Mouse (Mus musculus) lung, embryonic 15.5 days (tissue): ENCODE measurements at regions not wholly inside any gene's neighbourhood (a gene's known extent, or its start where the extent isn't known, plus 50 kb on each side); places are given as distances from the start of the nearest gene placed in this dataset.
A peak's percentile ranks its signal among the peaks of the same experiment; 100 is the strongest.
"Not testable (repeated sequence)": the region's sequence is repeated elsewhere in the genome, so short reads cannot be mapped to it uniquely, and the experiment has no call there.

Experiments
- ATAC-seq: fragments of 200-750 bp; cut with Nextera tagmentation; 2 replicates; pipeline ENCODE4 v1.8.0; 2017; ENCODE audit warnings: moderate number of reproducible peaks, borderline replicate concordance; ENCODE audit not compliant: low FRiP score, low TSS enrichment; ENCODE audit errors: extremely low read depth
- H3K27ac ChIP-seq: fragments of 300-500 bp; sonication (generic); 2 replicates; pipeline ENCODE4 v1.5.1; 2015; ENCODE audit warnings: moderate library complexity, mild to moderate bottlenecking, inconsistent platforms
- H3K27me3 ChIP-seq: fragments of 300-500 bp; sonication (generic); 2 replicates; pipeline ENCODE4 v1.6.1; 2015; ENCODE audit warnings: inconsistent platforms
- H3K36me3 ChIP-seq: fragments of 300-500 bp; sonication (generic); 2 replicates; pipeline ENCODE4 v1.6.1; 2015; ENCODE audit warnings: inconsistent platforms
- H3K4me1 ChIP-seq: fragments of 300-500 bp; sonication (generic); 2 replicates; pipeline ENCODE4 v1.6.1; 2015; ENCODE audit warnings: inconsistent platforms
- H3K4me2 ChIP-seq: fragments of 300-500 bp; sonication (generic); 2 replicates; pipeline ENCODE4 v1.6.1; 2015; ENCODE audit warnings: inconsistent platforms, mild to moderate bottlenecking, moderate library complexity
- H3K4me3 ChIP-seq: fragments of 300-500 bp; sonication (generic); 2 replicates; pipeline ENCODE4 v1.5.1; 2015; ENCODE audit warnings: mild to moderate bottlenecking, inconsistent platforms
- H3K9ac ChIP-seq: fragments of 300-500 bp; sonication (generic); 2 replicates; pipeline ENCODE4 v1.6.1; 2015; ENCODE audit warnings: inconsistent platforms
- H3K9me3 ChIP-seq: fragments of 300-500 bp; sonication (generic); 2 replicates; pipeline ENCODE4 v1.6.1; 2016; ENCODE audit warnings: inconsistent platforms
- WGBS: fragments of 180-500 bp; shearing (Covaris S2); methylation state at CpG from one replicate; pipeline ENCODE4 v1.1.7; 2015; 5-methylcytosine and 5-hydroxymethylcytosine counted together

DNA sequence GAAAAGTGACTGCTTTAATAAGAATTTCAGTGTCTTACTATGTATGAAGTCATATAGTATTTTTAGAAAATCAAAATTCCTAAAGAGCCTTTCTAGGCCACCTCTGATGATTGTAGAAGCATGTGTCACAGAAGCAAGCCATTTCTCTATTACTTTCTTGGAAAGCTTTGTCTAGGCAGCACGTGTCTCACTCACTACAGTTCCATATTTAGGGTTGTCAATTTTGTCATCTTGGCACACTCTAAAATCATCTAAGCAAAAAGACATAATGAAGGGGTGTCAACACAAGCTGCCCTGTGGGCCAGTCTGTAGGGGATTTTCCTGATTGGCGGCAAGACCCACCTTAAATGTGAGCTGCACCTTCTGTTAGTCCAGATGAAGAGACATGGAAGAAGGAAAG lies 723.1 kb upstream of the Brinp1 start:
- 68% methylated on average over 2 of the region's 2 CpGs for WGBS
- Histone ChIP-seq H3K27me3 (no peaks in the 10 kb centered on the region), H3K27ac (no peak overlapping the region), H3K9me3 (no peaks in the 10 kb centered on the region), H3K4me1 (no peaks in the 10 kb centered on the region), H3K36me3 (no peaks in the 10 kb centered on the region), H3K4me3 (no peak overlapping the region), H3K9ac (no peak overlapping the region), H3K4me2 (no peak overlapping the region)
- no peak for ATAC-seq

DNA sequence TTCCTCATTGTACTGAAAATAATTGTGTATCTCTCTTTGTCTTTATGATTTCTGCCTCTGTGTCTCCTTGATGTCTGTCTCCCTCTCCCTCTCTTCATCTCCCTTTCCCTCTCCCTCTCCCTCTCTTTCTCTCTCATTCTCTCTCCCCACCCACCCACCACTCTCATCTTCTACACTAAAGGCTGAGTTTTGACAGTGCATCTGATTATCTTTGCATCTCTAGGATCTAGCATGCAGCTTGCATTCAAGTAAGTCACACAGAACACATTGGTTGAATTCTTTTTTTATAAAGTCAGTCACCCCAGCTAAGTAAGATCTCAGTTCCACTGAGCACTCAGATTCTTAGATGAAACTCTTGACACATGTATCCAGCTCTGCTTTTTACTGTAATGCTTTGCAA lies 719.3 kb upstream of the Brinp1 start:
- H3K27me3 ChIP-seq, result no peaks in the 10 kb centered on the region
- no peak overlapping the region for H3K27ac ChIP-seq
- no peaks in the 10 kb centered on the region for H3K36me3 ChIP-seq
- H3K9me3 ChIP-seq, result no peaks in the 10 kb centered on the region
- H3K4me1 ChIP-seq, result no peaks in the 10 kb centered on the region
- ATAC-seq, result no peak
- no peak overlapping the region for H3K4me2 ChIP-seq
- H3K9ac ChIP-seq, result no peak overlapping the region
- no peak overlapping the region for H3K4me3 ChIP-seq

DNA sequence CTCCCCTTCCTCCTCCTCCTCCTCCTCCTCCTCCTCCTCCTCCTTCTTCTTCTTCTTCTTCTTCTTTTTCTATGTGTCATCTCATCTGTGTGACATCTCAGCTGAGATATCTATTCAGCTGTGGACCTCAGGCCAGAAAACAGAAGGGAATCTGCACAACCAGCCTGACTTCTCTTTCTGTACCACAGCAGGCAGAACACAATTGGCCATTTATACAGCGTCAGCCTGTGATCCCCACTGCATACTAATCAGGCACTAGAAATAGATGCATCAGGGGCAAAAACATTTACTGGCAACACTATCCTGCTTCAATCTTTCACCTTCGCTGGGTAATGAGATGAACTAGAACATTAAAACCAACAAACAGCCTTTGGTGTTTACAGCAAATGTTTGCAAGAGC lies 674.7 kb upstream of the Brinp1 start:
- no peak overlapping the region for H3K27ac ChIP-seq
- ATAC-seq, result no peak

DNA sequence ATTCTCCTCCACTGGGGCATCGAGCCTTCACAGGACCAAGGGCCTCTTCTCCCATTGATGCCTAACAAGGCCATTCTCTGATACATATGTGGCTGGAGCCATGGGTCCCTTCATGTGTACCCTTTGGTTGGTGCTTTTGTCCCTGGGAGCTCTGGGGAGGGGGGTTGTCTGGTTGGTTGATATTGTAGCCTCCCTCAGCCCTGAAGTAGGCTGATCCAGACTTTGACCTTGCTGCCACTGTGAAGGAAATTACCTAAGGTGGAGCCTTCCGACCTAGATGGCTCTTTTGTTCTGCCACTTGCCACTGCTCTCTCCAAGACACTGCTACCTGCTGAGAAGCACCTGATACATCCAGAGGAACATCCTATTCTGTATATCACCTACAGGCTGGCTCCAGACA lies 672.2 kb upstream of the Brinp1 start:
- not testable (repeated sequence) for H3K36me3 ChIP-seq, H3K27ac ChIP-seq, H3K4me3 ChIP-seq, H3K9ac ChIP-seq, H3K9me3 ChIP-seq, H3K4me2 ChIP-seq, H3K27me3 ChIP-seq, H3K4me1 ChIP-seq, ATAC-seq
- 86% methylated on average over 2 of the region's 2 CpGs for WGBS

More for the DNA sequence above, 674.7 kb upstream of the Brinp1 start:
- WGBS, result 64% methylated on average over 2 of the region's 2 CpGs
- Histone ChIP-seq H3K36me3 (no peaks in the 10 kb centered on the region), H3K9ac (no peak overlapping the region), H3K27me3 (no peaks in the 10 kb centered on the region), H3K4me3 (no peak overlapping the region), H3K4me1 (no peaks in the 10 kb centered on the region), H3K4me2 (no peak overlapping the region), H3K9me3 (no peaks in the 10 kb centered on the region)

DNA sequence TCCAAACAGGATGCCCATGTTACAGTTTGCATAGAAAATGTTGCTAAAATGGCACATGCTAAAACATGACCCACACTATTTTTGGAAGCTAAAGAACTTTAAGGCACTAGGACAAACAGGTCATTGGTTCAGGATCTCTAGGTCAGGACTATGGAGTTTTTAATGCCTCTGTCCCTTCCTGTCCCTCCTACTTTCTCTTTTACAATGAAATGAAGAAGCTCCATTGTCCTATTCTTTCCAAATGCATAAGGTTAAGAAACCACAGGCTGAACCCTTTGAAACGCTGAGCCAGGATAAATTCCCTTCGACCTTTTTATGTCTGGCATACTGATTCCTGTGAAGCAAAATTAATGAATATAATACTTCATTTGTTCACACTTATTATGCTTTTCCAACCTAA lies 671.6 kb upstream of the Brinp1 start:
- Histone ChIP-seq H3K9ac (no peak overlapping the region), H3K9me3 (no peaks in the 10 kb centered on the region), H3K4me2 (no peak overlapping the region), H3K4me1 (no peaks in the 10 kb centered on the region), H3K27ac (no peak overlapping the region), H3K4me3 (no peak overlapping the region), H3K36me3 (no peaks in the 10 kb centered on the region), H3K27me3 (no peaks in the 10 kb centered on the region)
- ATAC-seq, result no peak
- 64% methylated on average over 2 of the region's 2 CpGs for WGBS

GRCm38 (mm10) chr4:69621058-69621609 lies 666.9 kb upstream of the Brinp1 start:
- Histone ChIP-seq H3K4me1 (no peaks in the 10 kb centered on the region), H3K4me2 (no peak overlapping the region), H3K9ac (no peak overlapping the region), H3K4me3 (no peak overlapping the region), H3K9me3 (no peaks in the 10 kb centered on the region), H3K27me3 (no peaks in the 10 kb centered on the region), H3K27ac (no peak overlapping the region), H3K36me3 (no peaks in the 10 kb centered on the region)
- 56% methylated on average over 2 of the region's 2 CpGs for WGBS
- ATAC-seq, result peak; percentile 69; the same call in 1 of the 2 replicates

GRCm38 (mm10) chr4:69618161-69618730 lies 664.0 kb upstream of the Brinp1 start:
- H3K27me3 ChIP-seq, result no peaks in the 10 kb centered on the region
- H3K9ac ChIP-seq, result no peak overlapping the region
- 85% methylated on average over 5 of the region's 5 CpGs for WGBS
- H3K4me1 ChIP-seq, result no peaks in the 10 kb centered on the region
- H3K27ac ChIP-seq, result no peak overlapping the region
- H3K4me2 ChIP-seq, result no peak overlapping the region
- no peaks in the 10 kb centered on the region for H3K36me3 ChIP-seq
- no peak overlapping the region for H3K4me3 ChIP-seq
- no peaks in the 10 kb centered on the region for H3K9me3 ChIP-seq
- ATAC-seq, result no peak

DNA sequence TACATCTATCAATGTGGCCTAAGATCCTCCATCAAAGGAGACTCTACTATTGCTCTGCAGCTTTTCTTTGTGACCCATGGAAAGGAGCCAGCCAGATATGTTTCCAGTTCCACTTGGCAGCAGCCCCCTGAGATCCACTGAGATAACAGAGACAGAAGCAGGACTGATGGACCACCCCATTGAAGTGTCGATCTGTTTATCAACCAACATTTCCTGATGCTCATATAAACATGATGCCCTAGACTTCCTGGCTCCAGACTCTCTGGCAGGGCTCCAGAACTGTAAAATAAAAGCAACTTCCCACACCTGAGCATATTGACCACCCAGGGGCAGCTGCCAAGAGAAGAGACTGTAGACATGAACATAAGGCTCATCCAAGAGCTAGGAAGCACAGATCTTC lies 660.7 kb upstream of the Brinp1 start:
- 46% methylated on average over 1 of the region's 1 CpGs for WGBS
- no peak overlapping the region for H3K4me3 ChIP-seq
- ATAC-seq, result no peak

GRCm38 (mm10) chr4:69611681-69612300 lies 657.6 kb upstream of the Brinp1 start:
- Histone ChIP-seq H3K27me3 (no peaks in the 10 kb centered on the region), H3K4me1 (no peaks in the 10 kb centered on the region), H3K4me3 (no peak overlapping the region), H3K36me3 (no peaks in the 10 kb centered on the region), H3K4me2 (no peak overlapping the region), H3K9ac (no peak overlapping the region), H3K9me3 (no peaks in the 10 kb centered on the region), H3K27ac (no peak overlapping the region)
- 31% methylated on average over 5 of the region's 5 CpGs for WGBS
- peak; percentile 91 for ATAC-seq

More for the DNA sequence above, 660.7 kb upstream of the Brinp1 start:
- Histone ChIP-seq H3K27ac (no peak overlapping the region), H3K9ac (no peak overlapping the region), H3K4me1 (no peaks in the 10 kb centered on the region), H3K9me3 (no peaks in the 10 kb centered on the region), H3K4me2 (no peak overlapping the region), H3K36me3 (no peaks in the 10 kb centered on the region), H3K27me3 (no peaks in the 10 kb centered on the region)

DNA sequence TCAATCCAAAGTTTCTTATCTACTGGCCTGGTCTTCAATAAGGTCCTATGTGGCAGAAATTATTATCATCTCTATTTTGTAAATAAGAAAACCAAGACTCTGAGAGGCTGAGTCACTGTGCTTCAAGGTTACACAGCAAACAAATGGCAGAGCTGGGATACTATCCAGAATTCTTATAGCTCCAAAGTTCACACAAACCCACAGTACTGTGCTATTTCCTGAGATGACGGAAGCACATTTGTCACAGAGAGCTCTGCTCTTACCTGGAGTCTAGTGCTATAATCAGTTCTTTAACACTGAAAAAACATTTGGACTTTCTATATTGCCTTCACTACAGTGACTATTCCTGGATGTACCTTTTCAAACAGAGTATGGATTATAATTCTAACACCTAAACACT lies 654.7 kb upstream of the Brinp1 start:
- H3K27me3 ChIP-seq, result no peaks in the 10 kb centered on the region
- WGBS, result 72% methylated on average over 1 of the region's 1 CpGs
- no peaks in the 10 kb centered on the region for H3K4me1 ChIP-seq
- no peak overlapping the region for H3K4me2 ChIP-seq
- no peak for ATAC-seq
- H3K27ac ChIP-seq, result no peak overlapping the region
- H3K9ac ChIP-seq, result no peak overlapping the region
- no peak overlapping the region for H3K4me3 ChIP-seq
- no peaks in the 10 kb centered on the region for H3K36me3 ChIP-seq
- H3K9me3 ChIP-seq, result no peaks in the 10 kb centered on the region

- Histone ChIP-seq H3K36me3 (no peaks in the 10 kb centered on the region), H3K27me3 (no peaks in the 10 kb centered on the region), H3K9ac (no peak overlapping the region), H3K4me2 (no peak overlapping the region), H3K4me1 (no peaks in the 10 kb centered on the region), H3K4me3 (no peak overlapping the region), H3K9me3 (no peaks in the 10 kb centered on the region), H3K27ac (no peak overlapping the region)
- 52% methylated on average over 6 of the region's 6 CpGs for WGBS
- no peak for ATAC-seq
These were observed 642.9 kb upstream of the Brinp1 start for GRCm38 (mm10) chr4:69596992-69597541.

- H3K9me3 ChIP-seq, result no peaks in the 10 kb centered on the region
- H3K27me3 ChIP-seq, result no peaks in the 10 kb centered on the region
- H3K4me1 ChIP-seq, result no peaks in the 10 kb centered on the region
- H3K27ac ChIP-seq, result no peak overlapping the region
- no peak overlapping the region for H3K4me2 ChIP-seq
- no peak overlapping the region for H3K4me3 ChIP-seq
- no peak overlapping the region for H3K9ac ChIP-seq
- H3K36me3 ChIP-seq, result no peaks in the 10 kb centered on the region
- no peak for ATAC-seq
- WGBS, result 53% methylated on average over 2 of the region's 2 CpGs
These were observed 639.8 kb upstream of the Brinp1 start for GRCm38 (mm10) chr4:69594022-69594421.
